Mouse (Mus musculus) embryonic fibroblast, embryonic 13.5 days (primary cell): ENCODE measurements around the gene Cacna1a.

ENCODE experiments used
- CTCF ChIP-seq: IDR thresholded peaks from 2 replicates; pipeline ENCODE4 v1.5.1; 2011; ENCODE audit warnings: mild to moderate bottlenecking, control low read depth, low read length, moderate library complexity, borderline replicate concordance; ENCODE audit not compliant: insufficient read depth
- POLR2A ChIP-seq: IDR thresholded peaks from 2 replicates; pipeline ENCODE4 v1.6.1; 2011; ENCODE audit warnings: low read depth, mild to moderate bottlenecking, control low read depth, low read length, moderate library complexity

DNA sequence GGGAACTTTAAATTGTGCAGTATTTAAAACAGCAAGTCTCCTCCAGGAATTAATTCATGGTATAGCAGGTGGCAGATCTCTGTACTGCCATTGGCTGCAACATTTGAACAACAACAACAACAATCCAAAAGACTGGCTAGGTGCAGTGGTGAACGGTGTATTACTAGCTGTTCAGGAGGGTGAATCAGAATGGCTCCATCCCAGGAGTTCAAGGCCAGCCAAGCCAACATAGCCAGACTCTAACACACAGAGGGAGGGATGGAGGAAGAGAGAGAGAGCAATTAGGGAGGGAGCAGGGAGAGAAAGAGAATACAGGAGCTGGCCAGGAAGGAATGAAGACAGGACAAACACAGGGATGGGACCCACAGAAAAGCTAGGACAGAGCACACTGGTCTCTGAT, 38.7 kb upstream of the Cacna1a start:
- no peak for TF ChIP-seq CTCF
- TF ChIP-seq POLR2A: no peak
